Mouse (Mus musculus) frontal cortex, postnatal 14 days (tissue): Measurements from ENCODE around the gene Ralgps2.

Source experiments
- DNase-seq, 2 experiments: peaks; one replicate each; pipeline ENCODE4 v3.0.0; 2022; ENCODE audit warnings: low spot score in 2 of 2

Ralgps2 gene

GRCm38 (mm10) chr1:156905660-156906059 lies 33.8 kb downstream of the Ralgps2 start:
- no peak for DNase-seq

- no peak for DNase-seq
Measured at GRCm38 (mm10) chr1:156903899-156904298, 35.5 kb downstream of the Ralgps2 start.

- no peak for DNase-seq
Measured at GRCm38 (mm10) chr1:156901689-156902088, 37.7 kb downstream of the Ralgps2 start.

GRCm38 (mm10) chr1:156891561-156891960 lies 47.9 kb downstream of the Ralgps2 start:
- DNase-seq = no peak

- no peak for DNase-seq
Measured at GRCm38 (mm10) chr1:156888830-156889229, 50.6 kb downstream of the Ralgps2 start.

GRCm38 (mm10) chr1:156885879-156886278 lies 53.5 kb downstream of the Ralgps2 start:
- DNase-seq = no peak

- no peak for DNase-seq
Measured at GRCm38 (mm10) chr1:156884782-156885181, 54.6 kb downstream of the Ralgps2 start.

GRCm38 (mm10) chr1:156870616-156871015 lies 68.8 kb downstream of the Ralgps2 start:
- DNase-seq = no peak

- no peak for DNase-seq
Measured at GRCm38 (mm10) chr1:156870028-156870427, 69.4 kb downstream of the Ralgps2 start.

GRCm38 (mm10) chr1:156864240-156864639 lies 75.2 kb downstream of the Ralgps2 start:
- DNase-seq = no peak

- no peak for DNase-seq
Measured at GRCm38 (mm10) chr1:156863726-156864125, 75.7 kb downstream of the Ralgps2 start.

- no peak for DNase-seq
Measured at GRCm38 (mm10) chr1:156861475-156862043, 77.9 kb downstream of the Ralgps2 start.

- no peak for DNase-seq
Measured at GRCm38 (mm10) chr1:156860266-156860665, 79.2 kb downstream of the Ralgps2 start.

GRCm38 (mm10) chr1:156859711-156860250 lies 79.6 kb downstream of the Ralgps2 start:
- DNase-seq = no peak

- no peak for DNase-seq
Measured at GRCm38 (mm10) chr1:156859156-156859555, 80.3 kb downstream of the Ralgps2 start.

- DNase-seq = no peak
Measured at GRCm38 (mm10) chr1:156856666-156857065, 82.8 kb downstream of the Ralgps2 start.

- no peak for DNase-seq
Measured at GRCm38 (mm10) chr1:156854558-156854957, 84.9 kb downstream of the Ralgps2 start.

GRCm38 (mm10) chr1:156852872-156853271 lies 86.6 kb downstream of the Ralgps2 start:
- DNase-seq = no peak

GRCm38 (mm10) chr1:156852409-156852808 lies 87.0 kb downstream of the Ralgps2 start:
- no peak for DNase-seq

GRCm38 (mm10) chr1:156847098-156847497 lies 92.3 kb downstream of the Ralgps2 start:
- DNase-seq = no peak

- no peak for DNase-seq
Measured at GRCm38 (mm10) chr1:156841625-156842339, 97.6 kb downstream of the Ralgps2 start.

- DNase-seq = peak in 1 of 2 experiments; percentile 13
Measured at GRCm38 (mm10) chr1:156838695-156839094, 100.7 kb downstream of the Ralgps2 start.

GRCm38 (mm10) chr1:156838177-156838576 lies 101.2 kb downstream of the Ralgps2 start, which contains the start of gene Angptl1:
Gene Angptl1, plus strand, starts transcription at chr1:156838562.
- DNase-seq = no peak
